Mouse (Mus musculus) liver, postnatal 0 days (tissue): ENCODE measurements at regions not wholly inside any gene's neighbourhood (a gene's known extent, or its start where the extent isn't known, plus 50 kb on each side); places are given as distances from the start of the nearest gene placed in this dataset.

Source experiments
- ATAC-seq: fragments of 200-750 bp; cut with Nextera tagmentation; 2 replicates; pipeline ENCODE4 v1.8.0; 2017; ENCODE audit warnings: mild to moderate bottlenecking, moderate library complexity
- DNase-seq: peaks from one replicate; pipeline ENCODE4 v3.0.0-alpha.2; 2016
- H3K27ac ChIP-seq: fragments of 300-500 bp; sonication (generic); 2 replicates; pipeline ENCODE4 v1.5.1; 2014; ENCODE audit warnings: antibody characterized with exemption, moderate library complexity, mild to moderate bottlenecking, low read depth
- H3K27me3 ChIP-seq: fragments of 300-500 bp; sonication (generic); 2 replicates; pipeline ENCODE4 v1.6.1; 2014; ENCODE audit warnings: low read length, control low read depth, mixed read lengths; ENCODE audit not compliant: insufficient read depth
- H3K36me3 ChIP-seq: fragments of 300-500 bp; sonication (generic); replicated peaks from 2 replicates; pipeline ENCODE4 v1.6.1; 2014; ENCODE audit warnings: mild to moderate bottlenecking, control low read depth, low read length, moderate library complexity, mixed read lengths; ENCODE audit not compliant: insufficient read depth
- H3K4me1 ChIP-seq: fragments of 300-500 bp; sonication (generic); 2 replicates; pipeline ENCODE4 v1.6.1; 2014; ENCODE audit warnings: antibody characterized with exemption, mild to moderate bottlenecking, control low read depth; ENCODE audit not compliant: insufficient read depth
- H3K4me2 ChIP-seq: fragments of 300-500 bp; sonication (generic); 2 replicates; pipeline ENCODE4 v1.6.1; 2014; ENCODE audit warnings: low read depth, mild to moderate bottlenecking, low read length, moderate library complexity, mixed read lengths
- H3K4me3 ChIP-seq: fragments of 300-500 bp; sonication (generic); 2 replicates; pipeline ENCODE4 v1.5.1; 2014; ENCODE audit warnings: low read depth, low read length
- H3K9ac ChIP-seq: fragments of 300-500 bp; sonication (generic); replicated peaks from 2 replicates; pipeline ENCODE4 v1.6.1; 2014; ENCODE audit warnings: mild to moderate bottlenecking, moderate library complexity
- H3K9me3 ChIP-seq: fragments of 300-500 bp; sonication (generic); 2 replicates; pipeline ENCODE4 v1.6.1; 2016; ENCODE audit warnings: mild to moderate bottlenecking, control low read depth, low read length, mixed read lengths
- CTCF ChIP-seq: sonication (generic); IDR thresholded peaks from 2 replicates; pipeline ENCODE4 v1.5.1; 2016; ENCODE audit warnings: antibody characterized with exemption, low read depth
- EP300 ChIP-seq: IDR thresholded peaks from 2 replicates; pipeline ENCODE4 v1.6.1; 2016; ENCODE audit warnings: antibody characterized with exemption, low read depth, mild to moderate bottlenecking
- whole genome bisulfite sequencing: fragments of 180-500 bp; shearing (Covaris S2); extraction: QIAGEN DNeasy Blood & Tissue Kit; methylation state at CpG from one replicate; pipeline ENCODE4 v1.1.7; 2014; ENCODE audit not compliant: insufficient replicate concordance; 5-methylcytosine and 5-hydroxymethylcytosine counted together

GRCm38 (mm10) chr7:130085706-130086105 is 434.5 kb downstream of the Ate1 start:
- Histone ChIP-seq H3K27me3 (no peaks in the 10 kb centered on the region), H3K27ac (no peak overlapping the region), H3K4me1 (no peaks in the 10 kb centered on the region), H3K36me3 (no peaks in the 10 kb centered on the region), H3K4me2 (no peak overlapping the region), H3K9ac (no peak overlapping the region), H3K9me3 (no peaks in the 10 kb centered on the region), H3K4me3 (no peak overlapping the region)
- DNase-seq (no peak), ATAC-seq (no peak)
- TF ChIP-seq EP300 (no peak), CTCF (no peak)

GRCm38 (mm10) chr7:130089896-130090610 is 430.1 kb downstream of the Ate1 start:
- Histone ChIP-seq H3K27ac (no peak overlapping the region), H3K9ac (no peak overlapping the region), H3K9me3 (no peaks in the 10 kb centered on the region), H3K4me3 (no peak overlapping the region), H3K4me2 (no peak overlapping the region), H3K4me1 (no peaks in the 10 kb centered on the region), H3K27me3 (no peaks in the 10 kb centered on the region), H3K36me3 (no peaks in the 10 kb centered on the region)
- ATAC-seq, result no peak
- no peak for TF ChIP-seq EP300
- no peak for TF ChIP-seq CTCF
- WGBS, result 79% methylated on average over 8 of the region's 8 CpGs
- no peak for DNase-seq

GRCm38 (mm10) chr7:130091942-130092341 is 428.2 kb downstream of the Ate1 start:
- ATAC-seq (no peak), DNase-seq (no peak)
- Histone ChIP-seq H3K9ac (no peak overlapping the region), H3K4me1 (no peaks in the 10 kb centered on the region), H3K4me2 (no peak overlapping the region), H3K27me3 (no peaks in the 10 kb centered on the region), H3K4me3 (no peak overlapping the region), H3K27ac (no peak overlapping the region), H3K36me3 (no peaks in the 10 kb centered on the region), H3K9me3 (no peaks in the 10 kb centered on the region)
- no peak for TF ChIP-seq EP300
- no peak for TF ChIP-seq CTCF
- 68% methylated on average over 3 of the region's 3 CpGs for WGBS

- 63% methylated on average over 4 of the region's 4 CpGs for WGBS
- Histone ChIP-seq H3K9me3 (no peaks in the 10 kb centered on the region), H3K4me2 (no peak overlapping the region), H3K4me1 (peaks cover 3% of the 10 kb centered on the region; the same call in 1 of the 2 replicates), H3K27me3 (no peaks in the 10 kb centered on the region), H3K27ac (no peak overlapping the region), H3K36me3 (no peaks in the 10 kb centered on the region), H3K9ac (no peak overlapping the region), H3K4me3 (no peak overlapping the region)
- TF ChIP-seq CTCF (no peak), EP300 (no peak)
- ATAC-seq (no peak), DNase-seq (no peak)
These were observed 425.0 kb downstream of the Ate1 start for GRCm38 (mm10) chr7:130095141-130095540.

GRCm38 (mm10) chr7:130098606-130099005 is 421.6 kb downstream of the Ate1 start:
- no peak overlapping the region for H3K9ac ChIP-seq
- H3K9me3 ChIP-seq, result no peaks in the 10 kb centered on the region
- peaks cover 3% of the 10 kb centered on the region; the same call in 1 of the 2 replicates for H3K4me1 ChIP-seq
- H3K36me3 ChIP-seq, result no peaks in the 10 kb centered on the region
- DNase-seq (no peak), ATAC-seq (peak; percentile 47; the same call in 1 of the 2 replicates)
- H3K27me3 ChIP-seq, result no peaks in the 10 kb centered on the region
- 50% methylated on average over 10 of the region's 10 CpGs for WGBS
- no peak overlapping the region for H3K4me2 ChIP-seq
- TF ChIP-seq CTCF (no peak), EP300 (no peak)
- no peak overlapping the region for H3K27ac ChIP-seq
- H3K4me3 ChIP-seq, result no peak overlapping the region

GRCm38 (mm10) chr7:130102671-130103070 is 417.5 kb downstream of the Ate1 start:
- DNase-seq (no peak), ATAC-seq (no peak)
- no peaks in the 10 kb centered on the region for H3K27me3 ChIP-seq
- no peak overlapping the region for H3K4me3 ChIP-seq
- no peaks in the 10 kb centered on the region for H3K9me3 ChIP-seq
- 65% methylated on average over 5 of the region's 5 CpGs for WGBS
- H3K36me3 ChIP-seq, result no peaks in the 10 kb centered on the region
- no peak overlapping the region for H3K27ac ChIP-seq
- TF ChIP-seq CTCF, result no peak
- TF ChIP-seq EP300, result no peak
- peaks cover 3% of the 10 kb centered on the region; the same call in 1 of the 2 replicates for H3K4me1 ChIP-seq
- H3K9ac ChIP-seq, result no peak overlapping the region
- no peak overlapping the region for H3K4me2 ChIP-seq
